Mouse (Mus musculus) forebrain, embryonic 15.5 days (tissue): ENCODE measurements around the gene Tmprss6. TPM values are rescaled to one million over a fixed set of nuclear protein-coding genes. Genes with fewer than 3 reads are reported as not detected.

ENCODE experiments used
- ATAC-seq: fragments of 200-750 bp; cut with Nextera tagmentation; replicated peaks from 2 replicates; pipeline ENCODE4 v1.8.0; 2017; ENCODE audit warnings: mild to moderate bottlenecking, moderate TSS enrichment, moderate library complexity
- H3K27ac ChIP-seq: fragments of 300-500 bp; sonication (generic); replicated peaks from 2 replicates; pipeline ENCODE4 v1.5.1; 2015; ENCODE audit warnings: mild to moderate bottlenecking, inconsistent platforms
- H3K27me3 ChIP-seq: fragments of 300-500 bp; sonication (generic); 2 replicates; pipeline ENCODE4 v1.6.1; 2015; ENCODE audit warnings: inconsistent platforms
- H3K36me3 ChIP-seq: fragments of 300-500 bp; sonication (generic); 2 replicates; pipeline ENCODE4 v1.6.1; 2015; ENCODE audit warnings: mild to moderate bottlenecking, inconsistent platforms
- H3K4me1 ChIP-seq: fragments of 300-500 bp; sonication (generic); 2 replicates; pipeline ENCODE4 v1.6.1; 2015; ENCODE audit warnings: inconsistent platforms
- H3K4me2 ChIP-seq: fragments of 300-500 bp; sonication (generic); replicated peaks from 2 replicates; pipeline ENCODE4 v1.6.1; 2015; ENCODE audit warnings: mild to moderate bottlenecking, inconsistent platforms
- H3K4me3 ChIP-seq: fragments of 300-500 bp; sonication (generic); 2 replicates; pipeline ENCODE4 v1.5.1; 2015; ENCODE audit warnings: mild to moderate bottlenecking, inconsistent platforms
- H3K9ac ChIP-seq: fragments of 300-500 bp; sonication (generic); replicated peaks from 2 replicates; pipeline ENCODE4 v1.6.1; 2015; ENCODE audit warnings: mild to moderate bottlenecking, inconsistent platforms
- H3K9me3 ChIP-seq: fragments of 300-500 bp; sonication (generic); 2 replicates; pipeline ENCODE4 v1.6.1; 2016; ENCODE audit warnings: inconsistent platforms
- WGBS: fragments of 180-500 bp; shearing (Covaris S2); methylation state at CpG from one replicate; pipeline ENCODE4 v1.1.7; 2015; ENCODE audit warnings: mixed read lengths; 5-methylcytosine and 5-hydroxymethylcytosine counted together
- polyA plus RNA-seq: library from polyadenylated mRNA; unstranded; fragments of >200 nt; fragmentation: Nextera tagmentation; extraction: Ambion mirVana; gene quantifications from 2 replicates; pipeline ENCODE4 v1.2.1, GENCODE M21; 2015

Tmprss6 gene
- polyA plus RNA-seq, 1 experiment from 2014 or later, result 0.34 TPM

DNA sequence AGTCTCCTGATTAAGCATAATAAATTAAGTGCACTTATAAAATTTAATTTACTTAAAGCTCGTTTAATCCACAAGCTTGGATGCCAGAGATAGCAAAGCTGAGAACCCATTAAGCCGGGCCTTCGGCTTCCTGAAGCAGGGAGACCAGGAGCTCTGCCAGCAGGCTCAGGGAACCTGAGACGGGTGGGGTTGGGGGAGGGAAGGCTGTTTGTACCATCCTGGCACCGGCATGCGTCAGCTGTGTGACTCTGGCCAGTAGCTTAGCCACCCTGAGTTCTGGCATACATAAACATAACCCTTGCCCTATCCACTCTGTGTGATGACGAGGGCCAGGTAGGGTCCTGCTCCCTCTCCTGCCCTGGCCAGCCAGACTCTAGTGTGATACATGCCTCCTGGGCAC lies 12.4 kb downstream of the Tmprss6 start:
- ATAC-seq, result no peak
- WGBS, result 28% methylated on average over 7 of the region's 7 CpGs
- H3K27ac ChIP-seq, result no peak overlapping the region

DNA sequence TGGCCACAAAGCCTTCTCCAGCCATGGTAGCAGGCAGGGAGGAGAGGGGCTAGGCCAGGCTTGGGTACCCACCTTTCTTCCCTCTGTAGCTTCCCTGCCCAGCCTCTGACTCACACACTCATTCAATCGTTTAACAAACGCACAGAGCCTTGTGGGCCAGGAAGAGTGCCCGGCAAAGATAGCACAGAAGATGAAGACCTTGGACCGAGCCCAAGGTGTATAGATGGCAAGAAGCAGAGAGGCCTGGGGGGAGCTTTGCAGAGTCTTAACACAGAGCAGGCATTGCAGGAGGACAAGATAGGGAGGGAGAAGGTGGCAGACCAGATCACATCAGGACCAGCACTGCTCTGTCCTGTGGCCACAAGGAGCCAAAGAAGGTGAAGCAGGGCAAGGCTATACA lies 13.3 kb downstream of the Tmprss6 start:
- Histone ChIP-seq H3K9ac (no peak overlapping the region), H3K4me1 (no peaks in the 10 kb centered on the region), H3K9me3 (no peaks in the 10 kb centered on the region), H3K27me3 (no peaks in the 10 kb centered on the region), H3K4me2 (no peak overlapping the region), H3K27ac (no peak overlapping the region), H3K36me3 (no peaks in the 10 kb centered on the region), H3K4me3 (no peak overlapping the region)
- no peak for ATAC-seq
- 72% methylated on average over 4 of the region's 4 CpGs for WGBS

More for the DNA sequence above, 12.4 kb downstream of the Tmprss6 start:
- Histone ChIP-seq H3K4me2 (no peak overlapping the region), H3K9ac (no peak overlapping the region), H3K4me3 (no peak overlapping the region), H3K36me3 (no peaks in the 10 kb centered on the region), H3K4me1 (no peaks in the 10 kb centered on the region), H3K27me3 (no peaks in the 10 kb centered on the region), H3K9me3 (no peaks in the 10 kb centered on the region)

DNA sequence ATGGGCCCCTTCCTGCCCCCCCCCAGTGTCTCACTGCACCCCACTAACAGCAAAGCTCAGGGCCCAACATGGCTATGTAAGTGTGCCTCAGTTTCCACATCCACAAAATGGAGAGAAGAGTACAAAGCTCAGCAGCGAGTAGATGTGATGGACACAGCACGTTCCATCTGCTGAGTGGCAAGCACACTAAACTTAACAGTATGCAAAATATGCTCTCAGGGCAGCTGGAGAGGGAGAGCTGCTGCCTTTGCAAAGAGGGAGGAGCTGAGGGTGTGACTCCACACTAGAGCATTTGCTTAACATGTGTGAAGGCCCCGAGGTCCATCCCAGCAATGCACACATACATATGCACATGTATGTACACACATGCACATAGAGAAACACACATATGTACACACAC lies 15.5 kb downstream of the Tmprss6 start:
- H3K4me1 ChIP-seq, result peaks cover 5% of the 10 kb centered on the region
- no peaks in the 10 kb centered on the region for H3K36me3 ChIP-seq
- H3K4me2 ChIP-seq, result no peak overlapping the region
- no peak overlapping the region for H3K27ac ChIP-seq
- WGBS, result 86% methylated on average over 3 of the region's 3 CpGs
- H3K27me3 ChIP-seq, result no peaks in the 10 kb centered on the region
- no peak overlapping the region for H3K9ac ChIP-seq
- H3K4me3 ChIP-seq, result no peak overlapping the region
- ATAC-seq, result no peak
- no peaks in the 10 kb centered on the region for H3K9me3 ChIP-seq

DNA sequence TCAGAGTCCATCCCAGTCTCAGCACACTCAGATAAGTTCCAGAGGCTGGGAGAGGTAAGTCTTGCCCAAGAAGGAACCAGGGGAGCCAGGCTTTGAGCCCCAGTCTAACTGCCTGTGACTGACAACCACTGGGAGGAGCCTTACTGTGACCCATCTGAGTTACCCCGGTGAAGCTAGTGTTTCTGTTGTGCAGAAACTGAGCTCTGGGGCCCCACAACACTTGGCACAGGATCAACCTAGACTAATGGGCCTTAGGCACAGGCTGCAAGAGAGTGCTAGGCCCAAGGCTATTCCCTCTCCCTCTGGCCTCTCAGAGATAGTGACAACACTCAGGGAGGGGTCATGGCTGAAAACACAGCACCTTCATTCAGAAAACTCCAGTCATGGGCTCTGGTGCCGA lies 17.2 kb downstream of the Tmprss6 start:
- no peak overlapping the region for H3K4me3 ChIP-seq
- H3K27ac ChIP-seq, result no peak overlapping the region
- WGBS, result 67% methylated on average over 2 of the region's 2 CpGs

DNA sequence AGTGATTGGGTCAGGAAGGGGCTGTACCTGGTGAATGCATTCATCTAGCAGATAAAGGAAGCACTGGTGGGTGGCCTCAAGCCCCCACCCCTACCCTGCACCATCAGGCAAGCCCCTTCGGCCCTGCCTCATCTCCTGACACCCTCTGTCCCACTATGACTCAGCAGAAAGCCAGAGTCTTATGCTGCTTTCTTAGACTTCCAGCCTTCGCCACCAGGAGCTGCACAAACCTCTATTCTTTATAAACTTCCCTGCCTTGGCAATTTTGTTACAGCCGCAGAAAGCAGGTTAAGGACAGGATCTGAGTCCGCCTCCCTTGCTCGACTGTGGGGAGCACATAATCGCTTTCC lies 18.0 kb downstream of the Tmprss6 start:
- Histone ChIP-seq H3K4me1 (peaks cover 8% of the 10 kb centered on the region), H3K4me3 (no peak overlapping the region)
- 80% methylated on average over 6 of the region's 6 CpGs for WGBS

More for the DNA sequence above, 17.2 kb downstream of the Tmprss6 start:
- Histone ChIP-seq H3K4me2 (no peak overlapping the region), H3K27me3 (no peaks in the 10 kb centered on the region), H3K9me3 (no peaks in the 10 kb centered on the region), H3K36me3 (no peaks in the 10 kb centered on the region), H3K4me1 (peaks cover 8% of the 10 kb centered on the region), H3K9ac (no peak overlapping the region)
- no peak for ATAC-seq

DNA sequence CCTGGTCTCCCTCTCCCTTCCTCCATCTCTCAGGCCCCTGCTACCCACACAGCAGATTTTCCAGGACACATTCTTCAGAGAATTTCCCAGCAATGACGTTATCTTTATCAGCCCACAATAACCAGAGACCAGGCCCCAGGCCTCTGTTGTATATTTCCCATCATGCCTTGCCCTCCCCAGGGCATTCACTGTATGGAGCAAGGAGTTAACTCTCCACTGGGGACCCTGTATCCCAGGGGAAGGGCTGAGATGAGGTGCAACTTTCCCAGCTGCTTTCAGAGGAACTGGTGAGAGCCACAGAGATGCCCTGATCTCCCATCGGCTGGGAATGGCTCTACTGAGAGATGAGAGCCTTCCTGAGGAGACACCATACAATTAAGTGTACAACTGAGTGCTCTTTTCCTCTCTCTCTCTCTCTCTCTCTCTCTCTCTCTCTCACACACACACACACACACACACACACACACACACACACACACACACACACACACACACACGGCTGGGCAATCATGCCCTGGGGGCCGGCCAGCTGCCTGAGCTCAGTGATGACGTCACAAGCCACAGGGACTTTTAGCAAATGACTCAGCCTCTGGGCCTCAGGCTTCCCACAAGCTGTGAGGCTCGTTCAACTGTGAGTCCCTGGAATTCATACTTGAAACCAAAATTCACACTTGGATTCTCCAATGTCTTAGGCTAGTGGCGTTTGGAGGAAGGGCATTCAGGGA lies 18.6 kb downstream of the Tmprss6 start:
- no peaks in the 10 kb centered on the region for H3K9me3 ChIP-seq
- 30% methylated on average over 7 of the region's 7 CpGs for WGBS
- H3K4me2 ChIP-seq, result no peak overlapping the region
- no peak overlapping the region for H3K9ac ChIP-seq
- no peak for ATAC-seq
- H3K4me1 ChIP-seq, result peaks cover 8% of the 10 kb centered on the region
- H3K27ac ChIP-seq, result no peak overlapping the region
- no peak overlapping the region for H3K4me3 ChIP-seq
- no peaks in the 10 kb centered on the region for H3K27me3 ChIP-seq
- no peaks in the 10 kb centered on the region for H3K36me3 ChIP-seq

More for the DNA sequence above, 18.0 kb downstream of the Tmprss6 start:
- Histone ChIP-seq H3K27me3 (no peaks in the 10 kb centered on the region), H3K36me3 (no peaks in the 10 kb centered on the region), H3K27ac (no peak overlapping the region), H3K9ac (no peak overlapping the region), H3K4me2 (no peak overlapping the region), H3K9me3 (no peaks in the 10 kb centered on the region)
- ATAC-seq, result no peak

DNA sequence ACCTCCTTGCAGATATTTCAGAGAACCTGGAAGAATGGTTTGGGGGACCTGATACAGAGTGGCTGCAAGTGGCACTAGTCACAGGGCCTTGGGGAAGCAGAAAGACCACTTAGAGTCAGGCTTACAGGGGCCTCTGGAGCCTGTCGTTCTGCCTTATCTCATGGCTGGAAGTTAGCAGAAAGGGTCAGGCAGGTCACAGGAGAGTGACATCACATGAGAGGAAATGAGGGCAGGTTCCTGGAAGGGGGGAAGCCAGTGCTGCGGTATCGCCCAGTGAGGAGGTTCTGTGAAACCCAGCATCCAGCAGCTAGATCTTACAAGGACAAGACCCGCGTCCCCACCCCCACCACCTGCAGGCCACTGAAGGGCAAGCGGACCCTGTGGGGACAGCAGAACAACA lies 19.3 kb downstream of the Tmprss6 start:
- Histone ChIP-seq H3K9ac (no peak overlapping the region), H3K9me3 (no peaks in the 10 kb centered on the region), H3K4me2 (no peak overlapping the region), H3K27ac (no peak overlapping the region), H3K4me3 (no peak overlapping the region), H3K36me3 (no peaks in the 10 kb centered on the region), H3K27me3 (no peaks in the 10 kb centered on the region), H3K4me1 (peaks cover 8% of the 10 kb centered on the region)
- 83% methylated on average over 6 of the region's 6 CpGs for WGBS
- ATAC-seq, result no peak

DNA sequence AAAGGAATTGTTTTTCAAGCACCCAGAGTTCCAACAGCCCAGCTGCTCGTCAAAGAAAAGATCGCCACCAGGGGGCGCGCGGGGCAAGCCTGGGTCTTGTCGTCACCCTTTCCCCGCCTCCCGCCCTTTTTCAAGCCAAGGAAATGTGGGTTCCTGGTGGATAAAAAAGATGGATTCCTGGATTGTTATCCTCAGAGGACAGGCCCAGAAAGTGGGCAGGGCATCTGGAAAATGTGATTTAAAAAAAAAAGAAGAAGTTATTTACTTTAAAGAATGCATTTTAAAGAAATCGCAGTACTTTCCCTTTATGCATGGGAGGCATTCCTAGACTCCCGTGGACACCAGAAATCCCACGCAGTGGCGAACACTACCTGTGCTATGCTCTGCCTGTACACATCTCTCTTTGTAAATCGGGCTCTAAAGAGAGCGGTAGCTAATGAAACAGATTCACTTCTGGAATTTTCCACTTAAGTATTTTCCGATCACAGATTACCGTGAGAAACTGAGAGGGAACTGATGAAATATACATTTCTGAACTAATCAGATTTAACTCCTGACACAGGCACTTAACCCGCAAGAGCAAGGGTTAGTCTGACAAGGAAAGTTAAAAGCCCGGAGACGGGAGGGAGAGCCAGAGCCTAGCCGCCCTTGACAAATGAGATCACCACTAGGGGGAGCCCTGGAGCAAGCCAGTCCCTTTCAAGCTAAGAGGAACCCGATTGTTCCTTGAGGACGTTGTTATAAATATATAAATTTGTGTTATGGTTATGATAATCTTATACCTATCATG lies 20.5 kb downstream of the Tmprss6 start:
- no peaks in the 10 kb centered on the region for H3K9me3 ChIP-seq
- no peaks in the 10 kb centered on the region for H3K36me3 ChIP-seq
- H3K9ac ChIP-seq, result peak overlapping the region; percentile 41
- WGBS, result under 1% methylated on average over 22 of the region's 22 CpGs
- peaks cover 8% of the 10 kb centered on the region for H3K4me1 ChIP-seq
- H3K27me3 ChIP-seq, result no peaks in the 10 kb centered on the region
- ATAC-seq, result peak; percentile 28
- peak overlapping the region; percentile 35 for H3K4me3 ChIP-seq
- peak overlapping the region; percentile 54 for H3K4me2 ChIP-seq
- H3K27ac ChIP-seq, result peak overlapping the region; percentile 83

DNA sequence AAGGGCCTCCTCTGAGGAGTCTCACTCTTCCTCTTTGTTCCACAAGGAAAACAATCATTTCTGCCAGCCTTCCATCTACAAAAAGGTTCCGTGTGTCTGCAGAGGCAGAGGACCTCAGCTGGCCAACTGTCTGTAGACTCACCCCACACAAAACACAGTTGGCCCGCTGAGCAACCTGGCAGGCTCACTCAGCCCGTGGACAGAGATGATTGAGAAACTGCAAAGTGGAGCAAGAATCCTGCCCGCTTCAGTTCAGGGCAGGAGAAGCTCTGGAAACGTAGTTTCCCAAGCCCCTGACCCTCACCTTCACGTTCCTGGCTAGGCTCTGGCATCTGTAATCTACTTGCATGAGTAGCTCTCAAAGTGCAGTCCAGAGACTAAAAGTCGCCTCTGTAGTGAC lies 21.3 kb downstream of the Tmprss6 start:
- Histone ChIP-seq H3K9me3 (no peaks in the 10 kb centered on the region), H3K27me3 (no peaks in the 10 kb centered on the region), H3K9ac (no peak overlapping the region), H3K36me3 (no peaks in the 10 kb centered on the region), H3K4me2 (no peak overlapping the region), H3K27ac (no peak overlapping the region), H3K4me1 (peaks cover 8% of the 10 kb centered on the region), H3K4me3 (no peak overlapping the region)
- 38% methylated on average over 7 of the region's 7 CpGs for WGBS
- no peak for ATAC-seq

DNA sequence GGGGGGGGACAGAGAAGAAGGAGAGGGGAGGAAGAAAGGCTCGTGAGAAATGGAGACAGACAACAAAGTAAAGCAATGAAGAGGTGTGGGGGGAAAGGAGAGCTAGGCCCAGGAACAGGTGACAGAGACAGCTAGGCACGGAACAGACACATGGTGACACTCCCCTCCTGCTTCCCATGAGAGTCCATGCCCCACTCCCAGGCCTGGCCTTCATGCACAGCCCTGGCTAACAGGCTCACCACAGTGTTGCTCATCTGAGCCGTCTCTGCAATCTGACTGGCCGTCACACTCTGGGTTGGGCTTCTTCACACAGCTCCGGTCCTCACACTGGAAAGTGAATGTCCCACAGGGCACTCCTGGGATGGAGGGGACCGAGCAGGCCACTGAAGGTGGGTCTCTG lies 24.6 kb downstream of the Tmprss6 start:
- Histone ChIP-seq H3K27me3 (no peaks in the 10 kb centered on the region), H3K9ac (no peak overlapping the region), H3K4me3 (no peak overlapping the region), H3K9me3 (no peaks in the 10 kb centered on the region), H3K36me3 (no peaks in the 10 kb centered on the region), H3K27ac (no peak overlapping the region), H3K4me2 (no peak overlapping the region), H3K4me1 (peaks cover 11% of the 10 kb centered on the region)
- 63% methylated on average over 6 of the region's 6 CpGs for WGBS
- no peak for ATAC-seq

DNA sequence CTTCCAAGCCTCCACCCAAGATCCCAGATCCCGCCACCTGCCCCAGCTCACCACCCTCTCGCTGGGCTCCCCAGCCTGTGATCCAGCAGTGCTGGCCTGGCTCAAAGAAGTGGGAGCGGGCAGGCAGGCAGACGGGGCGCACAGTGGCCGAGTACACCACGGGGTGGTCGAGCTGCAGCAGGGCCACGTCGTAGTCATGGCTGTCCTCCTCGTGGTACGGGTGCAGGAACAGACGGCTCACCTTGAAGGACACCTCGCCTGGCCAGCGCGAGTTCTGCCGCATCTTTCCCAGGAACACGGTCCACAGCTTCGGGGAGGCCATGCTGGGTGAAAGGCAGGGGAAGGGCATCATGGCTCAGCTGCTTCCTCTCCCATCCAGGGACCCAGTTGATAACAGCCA lies 26.2 kb downstream of the Tmprss6 start:
- 91% methylated on average over 19 of the region's 19 CpGs for whole genome bisulfite sequencing

DNA sequence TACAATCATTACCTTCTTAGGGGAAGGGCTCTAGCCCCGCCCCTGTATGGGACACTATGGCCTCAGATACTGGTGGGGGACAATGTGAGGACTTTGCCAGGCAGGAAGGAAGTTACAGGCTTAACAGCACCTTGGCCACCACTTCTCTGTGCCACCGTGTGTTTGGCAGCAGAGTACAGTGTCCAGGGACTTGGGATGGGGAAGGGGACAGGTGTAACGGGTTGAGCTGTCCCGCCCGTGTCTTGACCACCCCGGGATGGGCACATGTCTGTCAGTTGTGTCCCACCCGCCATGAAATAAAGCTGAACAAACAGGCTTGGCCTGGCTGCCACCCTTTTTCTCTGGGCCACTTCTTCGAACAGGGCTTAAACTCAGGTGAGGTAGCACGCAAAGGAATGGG lies 29.5 kb downstream of the Tmprss6 start:
- ATAC-seq, result no peak
- Histone ChIP-seq H3K27me3 (no peaks in the 10 kb centered on the region), H3K36me3 (peaks cover 7% of the 10 kb centered on the region; the same call in 1 of the 2 replicates), H3K4me1 (peaks cover 24% of the 10 kb centered on the region), H3K9ac (no peak overlapping the region), H3K4me3 (no peak overlapping the region), H3K9me3 (no peaks in the 10 kb centered on the region), H3K27ac (no peak overlapping the region), H3K4me2 (no peak overlapping the region)
- 67% methylated on average over 9 of the region's 9 CpGs for WGBS

More for the DNA sequence above, 26.2 kb downstream of the Tmprss6 start:
- H3K27ac ChIP-seq, result no peak overlapping the region
- no peak for ATAC-seq
- no peaks in the 10 kb centered on the region for H3K27me3 ChIP-seq
- H3K9ac ChIP-seq, result no peak overlapping the region
- no peak overlapping the region for H3K4me2 ChIP-seq
- H3K36me3 ChIP-seq, result no peaks in the 10 kb centered on the region
- H3K9me3 ChIP-seq, result no peaks in the 10 kb centered on the region
- peaks cover 11% of the 10 kb centered on the region for H3K4me1 ChIP-seq
- no peak overlapping the region for H3K4me3 ChIP-seq
